Mouse (Mus musculus) bone marrow macrophage, adult 2 months (primary cell): ENCODE data around the gene Tomm6.

Experiments used
- CTCF ChIP-seq: IDR thresholded peaks from 2 replicates; pipeline ENCODE4 v1.5.1; 2012; ENCODE audit warnings: low read depth, mild to moderate bottlenecking, low read length, moderate library complexity
- POLR2A ChIP-seq: IDR thresholded peaks from 2 replicates; pipeline ENCODE4 v1.6.1; 2012; ENCODE audit warnings: mild to moderate bottlenecking, low read depth, low read length, borderline replicate concordance

GRCm38 (mm10) chr17:47726566-47726965 is 38.4 kb upstream of the Tomm6 start, which contains the start of gene Pgc:
- TF ChIP-seq CTCF, result no peak
- TF ChIP-seq POLR2A, result no peak
